Mouse (Mus musculus): ENCODE measurements around the gene Cbx5. TPM values are rescaled to one million over a fixed set of nuclear protein-coding genes. Genes with fewer than 3 reads are reported as not detected.
"Not testable (repeated sequence)": the region's sequence is repeated elsewhere in the genome, so short reads cannot be mapped to it uniquely, and the experiment has no call there.

Gene Cbx5
- total RNA-seq, 1 experiment: 226 TPM

DNA sequence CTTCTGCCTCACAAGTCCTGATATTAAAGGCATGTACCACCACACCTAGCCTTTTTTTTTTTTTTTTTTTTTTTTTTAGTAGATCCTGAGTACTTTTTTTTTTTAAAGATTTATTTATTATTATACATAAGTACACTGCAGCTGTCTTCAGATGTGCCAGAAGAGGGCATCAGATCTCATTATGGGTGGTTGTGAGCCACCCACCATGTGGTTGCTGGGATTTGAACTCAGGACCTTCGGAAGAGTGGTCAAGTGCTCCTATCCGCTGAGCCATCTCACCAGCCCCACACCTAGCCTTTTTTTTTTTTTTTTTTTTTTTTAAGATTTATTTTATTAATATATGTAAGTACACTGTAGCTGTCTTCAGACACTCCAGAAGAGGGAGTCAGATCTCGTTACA, 36.3 kb upstream of the Cbx5 start:
- in situ Hi-C loops (cut with MboI; ENCODE audit: low sequenced_read_pairs in 2 of 2, unreplicated experiment in 2 of 2); H3K4me3 ChIP-seq (ENCODE audit: insufficient read depth in 1 of 2, low read depth in 1 of 2, low read length in 2 of 2, poor library complexity in 1 of 2, severe bottlenecking in 1 of 2); H3K27ac ChIP-seq (ENCODE audit: insufficient read depth, low read depth, low read length, poor library complexity, severe bottlenecking); H3K36me3 ChIP-seq (ENCODE audit: control insufficient read depth, insufficient read depth, low read length, poor library complexity, severe bottlenecking); H3K9ac ChIP-seq (ENCODE audit: insufficient read depth, low read depth, low read length, poor library complexity, severe bottlenecking); DNase-seq (ENCODE audit: low read depth, low spot score); H3K4me1 ChIP-seq (ENCODE audit: control insufficient read depth in 2 of 2, insufficient read depth in 2 of 2, low read length in 2 of 2, poor library complexity in 1 of 2); H3K9me3 ChIP-seq (ENCODE audit: control insufficient read depth, insufficient read depth, low read depth, low read length): not testable (repeated sequence)
- 0 out of 2 replicates have a peak, but pooled peaks have one; percentile 39 for TF ChIP-seq ZNF384 (IDR thresholded peaks at IDR 0.05; ENCODE audit: low read depth, low read length)

DNA sequence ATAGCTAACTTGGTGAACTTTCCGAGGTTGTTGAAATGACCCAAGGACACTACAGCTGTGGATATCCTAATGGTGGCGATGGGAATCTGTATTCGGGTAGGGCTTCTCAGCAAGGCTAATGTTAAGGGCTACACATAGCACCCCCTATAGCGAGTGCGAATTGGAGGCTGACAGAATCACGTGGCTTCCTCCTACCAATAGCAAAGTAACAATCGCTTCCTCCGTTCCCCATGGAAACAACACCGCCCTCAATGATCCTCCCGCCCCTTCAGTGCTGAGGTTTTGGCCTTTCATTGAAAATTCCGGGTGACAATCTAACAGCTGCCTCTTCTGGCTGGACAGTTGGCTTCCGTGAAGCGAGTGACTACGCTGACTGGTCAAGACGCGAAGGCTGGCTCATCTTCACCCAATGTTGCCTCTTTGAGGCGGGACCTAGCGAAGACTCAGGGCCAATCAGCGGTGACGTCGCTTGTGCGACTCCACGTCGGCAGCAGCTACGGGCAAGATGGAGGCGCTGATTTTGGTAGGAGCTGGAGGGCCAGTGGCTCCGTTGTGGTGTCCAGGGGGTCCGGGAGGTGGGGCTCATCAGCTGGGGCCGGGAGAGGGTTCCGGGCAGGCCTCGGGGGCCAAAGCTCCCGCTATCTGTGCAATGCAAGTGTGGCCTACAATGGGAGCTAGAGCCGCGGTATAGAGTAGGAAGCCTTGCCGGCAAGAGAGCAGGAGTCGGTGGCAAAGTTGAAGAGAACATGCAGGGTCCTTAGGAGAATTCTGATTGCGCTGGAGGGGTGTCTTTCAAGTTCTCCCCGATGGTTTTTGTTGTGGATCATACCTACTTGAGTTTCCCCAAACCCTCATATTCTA, 33.0 kb upstream of the Cbx5 start, which contains the start of gene Copz1:
Gene Copz1 (plus strand): TSS at position 296 of the 861 bp plus-strand sequence.
- in situ Hi-C loops (cut with MboI; ENCODE audit: low sequenced_read_pairs in 2 of 2, unreplicated experiment in 2 of 2): no loop called here
- no peaks in the 10 kb centered on the region; the same call in 1 of the 2 replicates for H3K9me3 ChIP-seq (ENCODE audit: control insufficient read depth, insufficient read depth, low read depth, low read length)
- peak within 1 kb of the TSS; percentile 88 to 98 for H3K4me3 ChIP-seq (ENCODE audit: insufficient read depth in 1 of 2, low read depth in 1 of 2, low read length in 2 of 2, poor library complexity in 1 of 2, severe bottlenecking in 1 of 2)
- 0 out of 4 replicates have a peak, but pooled peaks cover 0 to 2% of the 10 kb centered on the region in 2 experiments for H3K4me1 ChIP-seq (ENCODE audit: control insufficient read depth in 2 of 2, insufficient read depth in 2 of 2, low read length in 2 of 2, poor library complexity in 1 of 2)
- TF ChIP-seq CHD2 (IDR thresholded peaks at IDR 0.05; ENCODE audit: low read depth, low read length) (peak; percentile 87), HCFC1 (IDR thresholded peaks at IDR 0.05; ENCODE audit: borderline replicate concordance, insufficient read depth, low read length) (0 out of 2 replicates have a peak, but pooled peaks have one; percentile 46), ZNF384 (IDR thresholded peaks at IDR 0.05; ENCODE audit: low read depth, low read length) (no peak)
- H3K9ac ChIP-seq (ENCODE audit: insufficient read depth, low read depth, low read length, poor library complexity, severe bottlenecking): peak within 1 kb of the TSS; percentile 91
- H3K36me3 ChIP-seq (ENCODE audit: control insufficient read depth, insufficient read depth, low read length, poor library complexity, severe bottlenecking): no peaks in the 10 kb centered on the region
- DNase-seq (ENCODE audit: low read depth, low spot score): peak; percentile 98
- no peak within 1 kb of the TSS for H3K27ac ChIP-seq (ENCODE audit: insufficient read depth, low read depth, low read length, poor library complexity, severe bottlenecking)

DNA sequence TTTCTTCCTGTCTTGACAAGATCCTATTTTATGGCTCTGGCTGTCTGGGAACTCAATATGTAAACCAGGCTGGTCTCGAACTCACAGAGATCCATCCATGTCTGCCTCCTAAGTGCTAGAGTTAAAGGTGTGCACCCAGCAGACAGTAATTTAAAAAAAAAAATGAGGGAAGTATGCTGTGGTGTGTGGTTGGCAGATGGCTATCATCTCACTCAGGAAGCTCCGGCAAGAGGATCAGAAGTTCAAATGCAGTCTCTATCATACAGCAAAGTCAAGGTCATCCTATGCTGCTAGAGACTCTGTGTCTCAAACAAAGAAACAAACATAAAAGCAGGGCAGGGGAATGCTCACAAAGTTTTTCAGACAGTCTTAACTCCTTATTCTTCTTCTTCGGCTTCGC, 29.3 kb upstream of the Cbx5 start:
- Histone ChIP-seq H3K36me3 (ENCODE audit: control insufficient read depth, insufficient read depth, low read length, poor library complexity, severe bottlenecking) (no peaks in the 10 kb centered on the region), H3K9me3 (ENCODE audit: control insufficient read depth, insufficient read depth, low read depth, low read length) (no peaks in the 10 kb centered on the region), H3K9ac (ENCODE audit: insufficient read depth, low read depth, low read length, poor library complexity, severe bottlenecking) (no peak overlapping the region), H3K4me1 (ENCODE audit: control insufficient read depth in 2 of 2, insufficient read depth in 2 of 2, low read length in 2 of 2, poor library complexity in 1 of 2) (0 out of 4 replicates have a peak, but pooled peaks cover 0 to 2% of the 10 kb centered on the region in 2 experiments), H3K27ac (ENCODE audit: insufficient read depth, low read depth, low read length, poor library complexity, severe bottlenecking) (no peak overlapping the region), H3K4me3 (ENCODE audit: insufficient read depth in 1 of 2, low read depth in 1 of 2, low read length in 2 of 2, poor library complexity in 1 of 2, severe bottlenecking in 1 of 2) (no peak overlapping the region)
- no peak for DNase-seq (ENCODE audit: low read depth, low spot score)
- no peak for TF ChIP-seq ZC3H11A (IDR thresholded peaks at IDR 0.05; ENCODE audit: borderline replicate concordance, low read depth, low read length)
- no peak for TF ChIP-seq MAFK (IDR thresholded peaks at IDR 0.05; ENCODE audit: insufficient read depth, low read depth, low read length)
- no peak for TF ChIP-seq CHD2 (IDR thresholded peaks at IDR 0.05; ENCODE audit: low read depth, low read length)
- no peak for TF ChIP-seq ZNF384 (IDR thresholded peaks at IDR 0.05; ENCODE audit: low read depth, low read length)
- TF ChIP-seq HCFC1 (IDR thresholded peaks at IDR 0.05; ENCODE audit: borderline replicate concordance, insufficient read depth, low read length): no peak
- in situ Hi-C loops (cut with MboI; ENCODE audit: low sequenced_read_pairs in 2 of 2, unreplicated experiment in 2 of 2): no loop called here

DNA sequence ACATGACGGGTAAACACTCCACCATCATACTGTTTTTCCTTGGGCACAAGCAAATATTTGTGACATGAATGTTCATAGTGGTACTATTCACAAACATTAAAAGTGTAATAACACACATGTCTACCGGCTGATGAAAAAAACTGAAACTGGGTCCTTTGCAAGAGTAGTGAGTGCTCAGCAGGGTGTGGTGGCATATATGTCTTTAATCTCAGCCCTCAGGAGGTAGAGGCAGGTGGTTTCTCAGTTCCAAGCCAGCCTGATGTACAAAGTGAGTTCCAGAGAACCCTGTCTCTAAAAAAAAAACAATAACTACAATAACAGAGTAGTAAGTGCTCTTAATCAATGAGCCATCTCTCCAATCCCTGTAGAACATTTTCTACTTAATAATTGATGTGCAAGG, 25.2 kb upstream of the Cbx5 start:
- no peak overlapping the region for H3K27ac ChIP-seq (ENCODE audit: insufficient read depth, low read depth, low read length, poor library complexity, severe bottlenecking)
- in situ Hi-C loops (cut with MboI; ENCODE audit: low sequenced_read_pairs in 2 of 2, unreplicated experiment in 2 of 2): no loop called here
- no peak for DNase-seq (ENCODE audit: low read depth, low spot score)
- H3K4me1 ChIP-seq (ENCODE audit: control insufficient read depth in 2 of 2, insufficient read depth in 2 of 2, low read length in 2 of 2, poor library complexity in 1 of 2): no peaks in the 10 kb centered on the region
- H3K4me3 ChIP-seq (ENCODE audit: insufficient read depth in 1 of 2, low read depth in 1 of 2, low read length in 2 of 2, poor library complexity in 1 of 2, severe bottlenecking in 1 of 2): no peak overlapping the region
- TF ChIP-seq HCFC1 (IDR thresholded peaks at IDR 0.05; ENCODE audit: borderline replicate concordance, insufficient read depth, low read length): no peak
- no peak for TF ChIP-seq MAFK (IDR thresholded peaks at IDR 0.05; ENCODE audit: insufficient read depth, low read depth, low read length)
- no peak for TF ChIP-seq ZNF384 (IDR thresholded peaks at IDR 0.05; ENCODE audit: low read depth, low read length)
- TF ChIP-seq ZC3H11A (IDR thresholded peaks at IDR 0.05; ENCODE audit: borderline replicate concordance, low read depth, low read length): no peak
- no peak for TF ChIP-seq CHD2 (IDR thresholded peaks at IDR 0.05; ENCODE audit: low read depth, low read length)
- H3K9me3 ChIP-seq (ENCODE audit: control insufficient read depth, insufficient read depth, low read depth, low read length): no peaks in the 10 kb centered on the region
- H3K9ac ChIP-seq (ENCODE audit: insufficient read depth, low read depth, low read length, poor library complexity, severe bottlenecking): no peak overlapping the region
- no peaks in the 10 kb centered on the region for H3K36me3 ChIP-seq (ENCODE audit: control insufficient read depth, insufficient read depth, low read length, poor library complexity, severe bottlenecking)

Measured in ES-E14 (cell line).